In genomic region chr8:88677071-88677470, GRCm38 (mm10) we compare ENCODE assay signal across 20 mouse cellular contexts.
"Had no signal": no experiment of that assay in that cellular context is flagged by ENCODE, and none has a peak within 500 bp of the region (broad histone marks: within the 10 kb centered on the region; RNA-seq: fewer than 3 reads in every experiment).

No protein-coding gene starts in this region.

- H3K27me3 ChIP-seq: limb, embryonic 12.5 days; limb, embryonic 15.5 days; midbrain, embryonic 12.5 days; midbrain, embryonic 15.5 days; neural tube, embryonic 12.5 days; neural tube, embryonic 15.5 days had no signal

- H3K9me3 ChIP-seq: limb, embryonic 12.5 days; limb, embryonic 15.5 days; midbrain, embryonic 12.5 days; midbrain, embryonic 15.5 days; neural tube, embryonic 12.5 days; neural tube, embryonic 15.5 days had no signal

- H3K9ac ChIP-seq: limb, embryonic 12.5 days; limb, embryonic 15.5 days; liver, embryonic 14.5 days; liver, postnatal 0 days; lung, embryonic 14.5 days; midbrain, embryonic 12.5 days; midbrain, embryonic 15.5 days; neural tube, embryonic 12.5 days; neural tube, embryonic 15.5 days had no signal

- H3K4me1 ChIP-seq: limb, embryonic 12.5 days; limb, embryonic 15.5 days; midbrain, embryonic 12.5 days; midbrain, embryonic 15.5 days; neural tube, embryonic 12.5 days had no signal

- H3K27ac ChIP-seq: limb, embryonic 12.5 days; limb, embryonic 15.5 days; liver, embryonic 14.5 days; macrophage; midbrain, embryonic 12.5 days; midbrain, embryonic 15.5 days; neural tube, embryonic 12.5 days; neural tube, embryonic 15.5 days had no signal

- ATAC-seq: liver, postnatal 0 days; lung, postnatal 0 days; midbrain, embryonic 15.5 days had no signal

- H3K4me2 ChIP-seq: limb, embryonic 12.5 days; limb, embryonic 15.5 days; liver, embryonic 11.5 days; lung, embryonic 14.5 days; midbrain, embryonic 12.5 days; midbrain, embryonic 15.5 days; neural tube, embryonic 12.5 days; neural tube, embryonic 15.5 days had no signal

- H3K36me3 ChIP-seq: limb, embryonic 12.5 days; limb, embryonic 15.5 days; midbrain, embryonic 12.5 days; midbrain, embryonic 15.5 days; neural tube, embryonic 12.5 days; neural tube, embryonic 15.5 days had no signal

- H3K4me3 ChIP-seq: limb, embryonic 12.5 days; limb, embryonic 15.5 days; midbrain, embryonic 12.5 days; midbrain, embryonic 15.5 days; neural tube, embryonic 12.5 days; neural tube, embryonic 15.5 days had no signal

- DNase-seq: kidney, postnatal 10 days; kidney, postnatal 36 days; left cerebral cortex, postnatal 4 days; liver, postnatal 0 days; lung, embryonic 14.5 days; retina, postnatal 1 day; right cerebral cortex, postnatal 25 days; spleen, adult 18-20 months; thymus, adult 18-20 months; thymus, postnatal 36 days had no signal
